Mouse (Mus musculus) G1E (cell line): ENCODE measurements around the gene Vegfa.

Experiments
- CTCF ChIP-seq: IDR thresholded peaks from 2 replicates; pipeline ENCODE4 v1.5.1; 2012; ENCODE audit warnings: low read depth, low read length, inconsistent platforms, mixed read lengths
- GATA1 ChIP-seq: IDR thresholded peaks from 2 replicates; pipeline ENCODE4 v1.6.1; 2012; ENCODE audit warnings: borderline replicate concordance, low read length, inconsistent platforms, mixed read lengths
- GATA2 ChIP-seq: IDR thresholded peaks from 2 replicates; pipeline ENCODE4 v1.6.1; 2012; ENCODE audit warnings: low read depth, low read length, inconsistent platforms, borderline replicate concordance
- TAL1 ChIP-seq: conservative IDR thresholded peaks from 2 replicates; pipeline ENCODE4 v1.6.1; 2012; ENCODE audit warnings: low read depth, low read length, inconsistent platforms, mixed read lengths

DNA sequence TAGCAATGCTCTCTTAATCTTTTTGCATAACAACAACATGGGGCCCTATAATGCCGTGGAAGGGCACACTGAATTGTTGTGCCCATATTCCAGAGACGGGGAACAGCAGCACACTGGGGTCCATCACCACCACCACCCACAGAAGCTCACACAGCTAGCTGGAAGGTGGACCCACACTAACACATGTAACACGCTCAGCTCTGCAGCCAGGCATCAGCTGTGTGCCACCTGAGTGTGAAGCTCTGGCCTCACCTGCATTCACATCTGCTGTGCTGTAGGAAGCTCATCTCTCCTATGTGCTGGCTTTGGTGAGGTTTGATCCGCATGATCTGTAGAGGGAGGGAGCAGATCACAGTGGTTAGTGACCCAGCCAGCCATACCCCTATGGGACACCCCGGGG lies 8.0 kb downstream of the Vegfa start:
- TF ChIP-seq CTCF: no peak
- TF ChIP-seq GATA2: no peak
- no peak for TF ChIP-seq TAL1
- no peak for TF ChIP-seq GATA1
